Mouse (Mus musculus): ENCODE results near the gene Pcnx4.

DNA sequence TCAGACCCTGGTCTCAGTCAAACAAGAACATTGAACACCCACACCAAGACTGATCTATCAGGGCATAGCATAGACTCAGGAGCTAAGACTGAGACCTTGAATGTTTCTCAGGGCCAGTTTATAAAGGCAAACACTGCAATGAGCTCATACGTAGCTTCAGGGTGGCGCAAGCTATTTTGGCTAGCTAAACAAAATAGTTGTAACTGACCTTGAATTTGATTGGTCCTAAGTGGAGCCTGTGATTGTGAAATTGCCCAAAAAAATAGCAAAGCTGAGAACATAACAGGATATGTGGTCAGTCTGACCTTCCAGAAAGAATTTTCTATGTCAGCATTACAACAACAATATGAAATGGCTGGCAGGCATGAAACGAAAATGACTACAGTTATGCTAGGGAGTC is 46.2 kb upstream of the Pcnx4 start:
- TF ChIP-seq CTCF (IDR thresholded peaks at IDR 0.05; ENCODE audit: borderline replicate concordance, control insufficient read depth, extremely low read depth, insufficient read depth, low read length, poor library complexity), result no peak
- no peak for TF ChIP-seq POLR2A (IDR thresholded peaks at IDR 0.05; ENCODE audit: control insufficient read depth, extremely low read depth, insufficient read depth, low read length, poor library complexity)

Data from thymus, adult 2 months (tissue).